Mouse (Mus musculus) heart, embryonic 11.5 days (tissue): ENCODE measurements around the gene Ddx5. TPM values are rescaled to one million over a fixed set of nuclear protein-coding genes. Genes with fewer than 3 reads are reported as not detected.
"Not testable (repeated sequence)": the region's sequence is repeated elsewhere in the genome, so short reads cannot be mapped to it uniquely, and the experiment has no call there.

ENCODE experiments used
- ATAC-seq: fragments of 200-750 bp; cut with Nextera tagmentation; replicated peaks from 2 replicates; pipeline ENCODE4 v1.8.0; 2017; ENCODE audit warnings: moderate library complexity; ENCODE audit not compliant: insufficient number of reproducible peaks, low FRiP score, low TSS enrichment
- H3K27ac ChIP-seq: fragments of 300-500 bp; sonication (generic); 2 replicates; pipeline ENCODE4 v1.5.1; 2014; ENCODE audit warnings: mild to moderate bottlenecking, low read depth, low read length
- H3K27me3 ChIP-seq: fragments of 300-500 bp; sonication (generic); 2 replicates; pipeline ENCODE4 v1.6.1; 2014; ENCODE audit warnings: mild to moderate bottlenecking, low read length, mixed read lengths; ENCODE audit not compliant: control insufficient read depth, insufficient read depth
- H3K36me3 ChIP-seq: fragments of 300-500 bp; sonication (generic); 2 replicates; pipeline ENCODE4 v1.6.1; 2014; ENCODE audit warnings: mild to moderate bottlenecking, low read length, moderate library complexity, mixed read lengths; ENCODE audit not compliant: control insufficient read depth, insufficient read depth
- H3K4me1 ChIP-seq: fragments of 300-500 bp; sonication (generic); 2 replicates; pipeline ENCODE4 v1.6.1; 2014; ENCODE audit warnings: low read length; ENCODE audit not compliant: control insufficient read depth, insufficient read depth
- H3K4me2 ChIP-seq: fragments of 300-500 bp; sonication (generic); 2 replicates; pipeline ENCODE4 v1.6.1; 2014; ENCODE audit warnings: mild to moderate bottlenecking, moderate library complexity
- H3K4me3 ChIP-seq: fragments of 300-500 bp; sonication (generic); 2 replicates; pipeline ENCODE4 v1.5.1; 2014; ENCODE audit warnings: low read depth, low read length
- H3K9ac ChIP-seq: fragments of 300-500 bp; sonication (generic); 2 replicates; pipeline ENCODE4 v1.6.1; 2014; ENCODE audit warnings: mild to moderate bottlenecking, low read depth, low read length, moderate library complexity
- H3K9me3 ChIP-seq: fragments of 300-500 bp; sonication (generic); replicated peaks from 2 replicates; pipeline ENCODE4 v1.6.1; 2016; ENCODE audit warnings: low read length; ENCODE audit not compliant: control insufficient read depth
- WGBS: fragments of 180-500 bp; shearing (Covaris S2); extraction: QIAGEN DNeasy Blood & Tissue Kit; methylation state at CpG from one replicate; pipeline ENCODE4 v1.1.7; 2014; ENCODE audit not compliant: insufficient replicate concordance; 5-methylcytosine and 5-hydroxymethylcytosine counted together
- polyA plus RNA-seq: library from polyadenylated mRNA; unstranded; fragments of >200 nt; fragmentation: Nextera tagmentation; extraction: Ambion mirVana; gene quantifications from 2 replicates; pipeline ENCODE4 v1.2.1, GENCODE M21; 2014

The Ddx5 gene
- polyA plus RNA-seq, 1 experiment from 2014 or later = 291 TPM

DNA sequence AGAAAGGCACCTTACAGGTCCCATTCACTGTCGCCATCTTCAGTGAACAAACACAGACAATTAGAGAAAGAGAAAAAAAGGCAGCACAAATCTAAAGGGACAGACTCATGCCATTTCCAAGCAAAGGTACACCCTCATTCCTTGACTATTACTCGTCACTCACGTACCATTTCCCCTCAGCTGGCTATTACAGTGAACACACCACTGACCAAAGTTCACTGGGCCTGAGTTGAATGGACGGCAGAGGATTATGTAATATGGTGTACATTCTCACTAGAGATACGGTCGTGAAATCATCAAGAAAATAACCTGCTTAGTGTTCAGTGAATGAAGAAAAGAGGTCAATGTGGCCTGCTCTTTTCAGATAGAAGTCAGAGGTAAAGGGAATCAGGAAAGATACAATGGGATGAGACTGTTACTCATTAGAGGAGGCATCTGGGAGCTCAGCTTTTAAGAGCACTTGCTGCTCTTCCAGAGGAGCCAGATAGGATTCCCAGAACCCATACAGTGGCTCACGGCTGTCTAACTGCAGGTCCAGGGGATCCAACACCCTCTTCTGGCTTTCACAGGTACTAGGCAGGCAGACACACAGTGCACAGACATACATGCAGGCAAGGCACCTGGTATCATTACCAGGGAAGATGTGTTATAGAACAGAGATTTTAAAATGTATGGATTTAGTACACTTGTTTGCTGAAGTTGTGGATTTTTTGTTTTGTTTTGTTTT lies 23.6 kb upstream of the Ddx5 start:
- no peak for ATAC-seq
- Histone ChIP-seq H3K27ac (no peak overlapping the region), H3K9me3 (no peaks in the 10 kb centered on the region), H3K36me3 (peaks cover 14% of the 10 kb centered on the region), H3K4me1 (peaks cover 7% of the 10 kb centered on the region; the same call in 1 of the 2 replicates), H3K27me3 (no peaks in the 10 kb centered on the region), H3K9ac (no peak overlapping the region), H3K4me3 (no peak overlapping the region), H3K4me2 (no peak overlapping the region)
- WGBS = 85% methylated on average over 7 of the region's 7 CpGs

DNA sequence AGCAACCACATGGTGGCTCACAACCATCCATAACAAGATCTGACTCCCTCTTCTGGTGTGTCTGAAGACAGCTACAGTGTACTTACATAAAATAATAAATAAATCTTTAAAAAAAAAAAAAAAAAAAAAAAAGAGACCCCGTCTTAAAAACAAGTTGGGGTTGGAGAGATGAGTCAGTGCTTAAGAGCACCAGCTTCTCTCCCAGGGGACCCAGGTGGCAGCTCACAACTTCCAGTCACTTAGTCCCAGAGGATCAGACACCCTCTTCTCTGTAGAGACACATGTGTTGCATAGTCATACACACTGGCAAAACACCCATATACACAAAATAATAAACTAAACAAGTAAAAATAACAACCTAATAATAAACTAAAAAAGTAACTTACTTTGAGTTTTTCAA lies 18.5 kb upstream of the Ddx5 start:
- H3K9me3 ChIP-seq = not testable (repeated sequence)

DNA sequence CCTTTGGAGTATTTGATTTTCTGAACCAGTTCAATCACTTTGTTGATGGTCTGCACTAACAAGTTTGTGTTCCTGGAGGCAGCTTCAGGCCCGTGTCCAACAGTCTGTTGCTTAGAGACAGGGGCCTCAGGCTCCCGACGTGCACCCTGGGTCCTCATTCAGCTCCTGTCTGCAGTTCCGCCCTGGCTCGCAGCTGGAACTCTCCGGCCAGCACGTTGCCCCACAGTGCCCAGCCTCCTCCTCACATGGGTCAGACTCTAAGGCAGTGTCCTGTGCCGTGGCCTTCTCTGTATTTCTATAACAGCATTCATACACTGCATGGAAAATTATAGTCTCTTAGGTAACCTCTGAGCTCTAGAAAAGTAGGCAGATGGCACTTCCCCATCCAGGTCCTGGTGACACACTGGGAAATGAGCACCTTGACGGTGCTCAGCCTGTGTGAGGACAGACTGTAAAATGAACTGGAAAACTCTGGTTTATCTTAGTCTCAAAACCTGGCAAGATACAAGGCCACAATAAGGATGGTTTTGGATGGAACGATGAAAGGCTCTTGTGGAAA lies 13.2 kb upstream of the Ddx5 start:
- H3K9ac ChIP-seq = no peak overlapping the region
- no peak overlapping the region for H3K4me3 ChIP-seq
- no peaks in the 10 kb centered on the region for H3K27me3 ChIP-seq
- H3K36me3 ChIP-seq = peaks cover 31% of the 10 kb centered on the region
- H3K4me2 ChIP-seq = no peak overlapping the region
- no peaks in the 10 kb centered on the region for H3K4me1 ChIP-seq
- ATAC-seq = no peak
- H3K9me3 ChIP-seq = no peaks in the 10 kb centered on the region
- H3K27ac ChIP-seq = no peak overlapping the region
- WGBS = 87% methylated on average over 10 of the region's 10 CpGs

More for the DNA sequence above, 18.5 kb upstream of the Ddx5 start:
- H3K4me3 ChIP-seq, ATAC-seq, H3K27ac ChIP-seq, H3K4me1 ChIP-seq, H3K4me2 ChIP-seq, H3K27me3 ChIP-seq, H3K9ac ChIP-seq: not testable (repeated sequence)
- H3K36me3 ChIP-seq = peaks cover 13% of the 10 kb centered on the region
- WGBS = 80% methylated on average over 1 of the region's 1 CpGs

DNA sequence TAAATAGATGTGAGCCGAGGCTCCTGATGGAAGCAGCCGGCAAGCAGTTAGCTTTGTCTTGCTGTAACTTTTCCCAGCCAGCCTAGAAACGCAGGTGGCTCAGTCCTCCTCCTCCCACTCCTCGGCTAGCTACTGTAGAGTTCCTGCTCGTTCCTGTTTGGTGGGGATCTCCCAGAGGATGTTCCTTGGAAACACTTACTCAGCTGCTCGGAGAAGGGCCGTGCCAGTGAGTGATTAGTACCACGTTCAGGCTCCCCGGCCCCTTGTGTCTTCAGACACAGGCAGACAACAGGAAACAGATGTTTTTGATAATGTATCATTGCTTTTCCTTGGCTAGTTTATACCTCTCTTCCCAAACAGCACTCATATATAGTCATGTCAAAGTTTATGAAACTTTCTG lies 6.7 kb upstream of the Ddx5 start:
- WGBS = 44% methylated on average over 9 of the region's 9 CpGs
- peaks cover 20% of the 10 kb centered on the region for H3K36me3 ChIP-seq

DNA sequence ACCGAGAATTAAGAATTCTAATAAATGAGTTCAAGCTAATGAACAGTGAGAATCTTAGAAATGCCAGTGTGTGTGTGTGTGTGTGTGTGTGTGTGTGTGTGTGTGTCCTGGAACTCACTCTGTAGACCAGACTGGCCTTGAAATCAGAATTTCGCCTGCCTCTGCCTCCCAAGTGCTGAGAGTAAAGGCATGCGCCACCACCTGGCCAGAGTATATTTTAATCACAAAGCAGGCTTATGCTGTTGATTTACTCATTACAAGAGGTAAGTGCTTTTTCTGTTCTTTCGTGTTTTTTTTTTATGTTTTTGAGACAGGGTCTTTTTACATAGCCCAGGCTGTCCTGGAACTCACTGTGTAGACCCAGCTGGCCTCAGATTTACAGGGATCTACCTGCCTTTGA lies 4.9 kb upstream of the Ddx5 start:
- no peak for ATAC-seq
- WGBS = 80% methylated on average over 4 of the region's 4 CpGs

More for the DNA sequence above, 6.7 kb upstream of the Ddx5 start:
- no peak overlapping the region for H3K4me3 ChIP-seq
- no peaks in the 10 kb centered on the region for H3K27me3 ChIP-seq
- H3K4me2 ChIP-seq = no peak overlapping the region
- H3K9me3 ChIP-seq = no peaks in the 10 kb centered on the region
- no peak overlapping the region for H3K27ac ChIP-seq
- H3K4me1 ChIP-seq = 0 out of 2 replicates have a peak, but pooled peaks cover 3% of the 10 kb centered on the region
- no peak for ATAC-seq
- H3K9ac ChIP-seq = no peak overlapping the region

DNA sequence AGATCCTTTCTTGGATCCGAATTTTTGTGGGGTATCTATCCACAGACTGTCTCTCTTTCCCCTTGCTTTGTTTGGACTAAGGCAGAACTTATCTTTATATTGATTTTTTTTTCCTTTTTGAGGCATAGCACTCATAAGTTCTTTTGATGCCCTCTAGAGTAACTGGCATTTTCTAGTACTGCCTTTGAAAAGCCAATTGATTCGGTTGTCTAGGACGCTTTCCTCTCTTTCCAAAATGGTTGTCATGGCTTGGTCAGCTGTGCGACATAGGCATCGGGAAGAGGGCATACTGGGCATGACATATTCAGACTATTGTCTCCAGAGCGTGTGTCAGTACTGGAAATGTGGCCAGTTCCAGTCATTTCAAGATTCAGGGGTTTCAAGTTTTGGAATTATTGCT lies 664 bp upstream of the Ddx5 start:
- H3K4me2 ChIP-seq = peak overlapping the region; percentile 80
- ATAC-seq = no peak
- no peaks in the 10 kb centered on the region for H3K9me3 ChIP-seq
- no peaks in the 10 kb centered on the region for H3K27me3 ChIP-seq
- peaks cover 16% of the 10 kb centered on the region for H3K36me3 ChIP-seq
- peaks cover 8% of the 10 kb centered on the region; the same call in 1 of the 2 replicates for H3K4me1 ChIP-seq
- peak overlapping the region; percentile 93 for H3K4me3 ChIP-seq
- H3K27ac ChIP-seq = peak overlapping the region; percentile 97
- 1% methylated on average over 6 of the region's 6 CpGs for WGBS
- peak overlapping the region; percentile 98 for H3K9ac ChIP-seq

More for the DNA sequence above, 4.9 kb upstream of the Ddx5 start:
- Histone ChIP-seq H3K36me3 (peaks cover 10% of the 10 kb centered on the region), H3K4me2 (no peak overlapping the region), H3K27ac (no peak overlapping the region), H3K9ac (no peak overlapping the region), H3K27me3 (no peaks in the 10 kb centered on the region), H3K4me3 (no peak overlapping the region), H3K9me3 (no peaks in the 10 kb centered on the region), H3K4me1 (peaks cover 8% of the 10 kb centered on the region; the same call in 1 of the 2 replicates)

DNA sequence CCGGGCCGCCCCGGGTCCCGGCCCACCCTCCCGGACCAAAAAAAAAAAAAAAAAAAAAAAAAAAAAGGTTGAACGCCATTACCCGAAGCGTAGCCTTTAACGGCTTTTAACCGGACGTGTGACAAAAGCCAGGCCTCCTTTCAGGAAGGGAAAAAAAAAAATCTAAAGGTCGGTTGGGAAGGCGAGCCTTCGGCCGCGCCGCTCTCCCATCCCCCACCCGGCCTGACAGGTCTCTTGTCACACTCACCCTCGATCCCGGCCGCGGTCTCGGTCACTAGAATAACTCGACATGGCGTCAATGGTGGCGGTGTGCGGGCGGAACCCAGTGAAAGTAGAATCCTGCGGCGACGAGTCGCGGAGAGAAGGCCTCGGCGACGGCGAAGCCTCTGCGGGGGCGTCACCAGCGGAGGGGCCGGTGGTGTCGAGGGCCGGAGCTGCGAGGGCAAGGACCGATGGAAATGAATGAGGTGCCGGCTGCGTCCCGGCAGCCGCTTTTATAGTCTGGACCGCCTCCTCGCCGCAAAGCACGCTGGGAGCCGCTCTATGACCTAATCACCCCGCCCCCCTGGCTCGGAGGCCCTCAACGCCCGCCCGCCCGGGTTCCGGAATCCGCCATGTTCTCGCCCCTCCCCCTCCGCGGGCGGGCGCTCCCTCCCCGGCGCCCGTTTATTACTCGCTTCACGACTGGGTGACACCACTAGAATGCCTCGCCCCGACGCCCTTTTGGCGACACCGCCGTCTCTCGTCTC lies 785 bp downstream of the Ddx5 start:
- under 1% methylated on average over 73 of the region's 79 CpGs for whole genome bisulfite sequencing
- Histone ChIP-seq H3K27me3 (no peaks in the 10 kb centered on the region), H3K9ac (peak overlapping the region; percentile 98), H3K4me2 (peak overlapping the region; percentile 80), H3K4me1 (peaks cover 8% of the 10 kb centered on the region; the same call in 1 of the 2 replicates), H3K9me3 (no peaks in the 10 kb centered on the region), H3K27ac (peak overlapping the region; percentile 97), H3K4me3 (peak overlapping the region; percentile 93), H3K36me3 (peaks cover 20% of the 10 kb centered on the region)
- ATAC-seq = peak; percentile 80

DNA sequence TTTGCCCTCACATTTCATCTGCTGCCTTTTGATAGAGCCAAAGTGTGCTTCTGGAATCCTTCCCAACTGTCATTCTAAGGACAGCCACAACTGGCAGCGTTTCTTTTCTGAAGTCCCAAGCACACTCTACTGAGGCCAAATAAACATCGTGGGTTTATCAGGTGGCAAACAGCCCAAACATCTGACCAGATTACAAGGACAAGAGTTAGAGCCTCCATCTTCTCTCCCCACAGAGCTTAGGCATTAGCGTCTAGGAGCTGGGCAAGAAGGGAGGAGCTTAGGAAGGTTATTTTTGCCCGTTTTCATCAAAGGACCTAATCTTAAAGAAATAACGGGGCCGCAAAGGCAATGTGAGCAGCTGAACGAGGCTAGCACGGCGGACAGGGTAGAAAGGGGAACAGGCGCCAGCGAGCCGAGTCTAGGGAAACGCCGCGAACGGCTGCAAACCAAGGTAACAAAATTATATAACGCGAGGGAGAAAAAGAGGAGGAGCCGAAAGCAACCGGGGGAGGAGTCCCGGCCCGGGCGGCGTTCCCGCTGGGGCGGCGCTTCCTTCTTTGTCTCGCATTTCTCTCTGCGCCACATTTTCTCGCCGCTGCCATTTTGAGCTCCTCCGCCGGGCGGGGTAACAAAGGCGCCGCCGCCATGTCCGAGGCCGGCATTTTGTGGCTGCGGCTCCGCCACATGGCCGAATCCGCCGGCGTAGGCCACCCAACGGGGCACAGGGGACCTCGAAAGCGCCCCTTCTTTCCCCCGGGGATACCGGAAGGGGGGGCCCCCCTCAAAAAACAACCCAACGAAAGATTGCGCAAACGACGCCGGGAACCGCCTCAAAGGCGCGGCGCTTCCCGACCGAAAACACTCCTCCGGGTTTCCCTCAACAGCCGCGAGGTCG lies 1.6 kb downstream of the Ddx5 start:
- H3K36me3 ChIP-seq = peaks cover 27% of the 10 kb centered on the region
- H3K4me1 ChIP-seq = peaks cover 8% of the 10 kb centered on the region; the same call in 1 of the 2 replicates
- no peaks in the 10 kb centered on the region for H3K27me3 ChIP-seq
- peak overlapping the region; percentile 70 for H3K4me2 ChIP-seq
- H3K27ac ChIP-seq = peak overlapping the region; percentile 97
- under 1% methylated on average over 63 of the region's 65 CpGs for WGBS
- H3K4me3 ChIP-seq = peak overlapping the region; percentile 93
- H3K9ac ChIP-seq = peak overlapping the region; percentile 98
- ATAC-seq = 0 out of 2 replicates have a peak, but pooled peaks have one; percentile 17
- H3K9me3 ChIP-seq = no peaks in the 10 kb centered on the region
